Mouse (Mus musculus) C2C12 (cell line): ENCODE results near the gene Cacna1h.

ENCODE experiments used
- CEBPB ChIP-seq: IDR thresholded peaks from one replicate; pipeline ENCODE4 v1.6.1; 2011; ENCODE audit warnings: low read depth, mild to moderate bottlenecking, control low read depth, moderate library complexity
- CTCF ChIP-seq: IDR thresholded peaks from one replicate; pipeline ENCODE4 v1.5.1; 2011; ENCODE audit not compliant: control insufficient read depth, insufficient read depth, insufficient read length
- MYOG ChIP-seq: IDR thresholded peaks from one replicate; pipeline ENCODE4 v1.6.1; 2011; ENCODE audit not compliant: control insufficient read depth, insufficient read length; ENCODE audit errors: extremely low read depth

GRCm38 (mm10) chr17:25429240-25429639 is 4.3 kb downstream of the Cacna1h start:
- TF ChIP-seq CTCF (no peak), MYOG (no peak), CEBPB (no peak)
